Mouse (Mus musculus) liver, postnatal 0 days (tissue): Measurements from ENCODE around the gene Rab40b.

Experiments used
- CTCF ChIP-seq: sonication (generic); IDR thresholded peaks from 2 replicates; pipeline ENCODE4 v1.5.1; 2016; ENCODE audit warnings: antibody characterized with exemption, low read depth
- EP300 ChIP-seq: IDR thresholded peaks from 2 replicates; pipeline ENCODE4 v1.6.1; 2016; ENCODE audit warnings: antibody characterized with exemption, low read depth, mild to moderate bottlenecking

- TF ChIP-seq CTCF (no peak), EP300 (no peak)
Observed at GRCm38 (mm10) chr11:121388554-121388945, 499 bp upstream of the Rab40b start.
